Mouse (Mus musculus) ES-Bruce4 (cell line): Measurements from ENCODE around the gene Dhdds.

Experiments used
- CTCF ChIP-seq: IDR thresholded peaks from one replicate; pipeline ENCODE4 v1.8.1; 2011; ENCODE audit warnings: low read depth, low read length
- EP300 ChIP-seq: IDR thresholded peaks from 2 replicates; pipeline ENCODE4 v1.6.1; 2011; ENCODE audit warnings: low read depth, low read length; ENCODE audit not compliant: insufficient read depth
- POLR2A ChIP-seq: IDR thresholded peaks from one replicate; pipeline ENCODE4 v1.8.1; 2011; ENCODE audit warnings: low read length; ENCODE audit not compliant: insufficient read depth

- no peak for TF ChIP-seq CTCF
- TF ChIP-seq POLR2A = no peak
- no peak for TF ChIP-seq EP300
These were observed 6.0 kb downstream of the Dhdds start for GRCm38 (mm10) chr4:133994697-133995096.
